Mouse (Mus musculus) heart, embryonic 14.5 days (tissue): ENCODE measurements around the gene Lsm12. TPM values are rescaled to one million over a fixed set of nuclear protein-coding genes. Genes with fewer than 3 reads are reported as not detected.
A peak's percentile ranks its signal among the peaks of the same experiment; 100 is the strongest.

Experiments used
- ATAC-seq: fragments of 200-750 bp; cut with Nextera tagmentation; 2 replicates; pipeline ENCODE4 v1.8.0; 2017; ENCODE audit warnings: low read depth, moderate TSS enrichment; ENCODE audit not compliant: insufficient number of reproducible peaks, insufficient read depth, low FRiP score
- H3K27ac ChIP-seq, 2 experiments: fragments of 200-500 bp in 1 of 2; fragments of 300-500 bp in 1 of 2; sonication (generic) in 1 of 2; replicated peaks in 1 of 2; 2 replicates each; pipeline ENCODE4 v1.5.1; 2012 to 2014; ENCODE audit warnings: low read depth in 2 of 2, low read length in 2 of 2, control low read depth in 1 of 2, mild to moderate bottlenecking in 1 of 2, mixed read lengths in 1 of 2; ENCODE audit not compliant: control insufficient read depth in 1 of 2, insufficient read depth in 1 of 2
- H3K27me3 ChIP-seq: fragments of 300-500 bp; sonication (generic); 2 replicates; pipeline ENCODE4 v1.6.1; 2014; ENCODE audit warnings: mild to moderate bottlenecking, low read length, control low read depth; ENCODE audit not compliant: control insufficient read depth, insufficient read depth
- H3K36me3 ChIP-seq: fragments of 300-500 bp; sonication (generic); 2 replicates; pipeline ENCODE4 v1.6.1; 2014; ENCODE audit warnings: mild to moderate bottlenecking, control low read depth, low read length, mixed read lengths; ENCODE audit not compliant: control insufficient read depth, insufficient read depth
- H3K4me1 ChIP-seq, 2 experiments: fragments of 200-500 bp in 1 of 2; fragments of 300-500 bp in 1 of 2; sonication (generic) in 1 of 2; 2 replicates each; pipeline ENCODE4 v1.6.1; 2012 to 2014; ENCODE audit warnings: low read length in 2 of 2, control low read depth in 1 of 2, mixed read lengths in 1 of 2; ENCODE audit not compliant: control insufficient read depth in 2 of 2, insufficient read depth in 2 of 2
- H3K4me2 ChIP-seq: fragments of 300-500 bp; sonication (generic); 2 replicates; pipeline ENCODE4 v1.6.1; 2014; ENCODE audit warnings: mild to moderate bottlenecking, low read length
- H3K4me3 ChIP-seq, 2 experiments: fragments of 200-500 bp in 1 of 2; fragments of 300-500 bp in 1 of 2; sonication (generic) in 1 of 2; 2 replicates each; pipeline ENCODE4 v1.5.1; 2012 to 2014; ENCODE audit warnings: low read length in 2 of 2, mild to moderate bottlenecking in 2 of 2, control low read depth in 1 of 2, low read depth in 1 of 2, moderate library complexity in 1 of 2; ENCODE audit not compliant: control insufficient read depth in 1 of 2, insufficient read depth in 1 of 2
- H3K9ac ChIP-seq: fragments of 300-500 bp; sonication (generic); 2 replicates; pipeline ENCODE4 v1.6.1; 2014; ENCODE audit warnings: mild to moderate bottlenecking, low read length
- H3K9me3 ChIP-seq: fragments of 300-500 bp; sonication (generic); 2 replicates; pipeline ENCODE4 v1.6.1; 2016; ENCODE audit warnings: low read length, control low read depth; ENCODE audit not compliant: control insufficient read depth
- WGBS: fragments of 180-500 bp; shearing (Covaris S2); extraction: QIAGEN DNeasy Blood & Tissue Kit; methylation state at CpG from one replicate; pipeline ENCODE4 v1.1.7; 2014; 5-methylcytosine and 5-hydroxymethylcytosine counted together
- polyA plus RNA-seq: library from polyadenylated mRNA; unstranded; fragments of >200 nt; fragmentation: Nextera tagmentation; extraction: Ambion mirVana; gene quantifications from 2 replicates; pipeline ENCODE4 v1.2.1, GENCODE M21; 2014

Lsm12 gene
- 60.3 and 62.1 TPM in 2 replicates for polyA plus RNA-seq

- Histone ChIP-seq H3K27ac (peak within 1 kb of the TSS; percentile 90 to 94), H3K4me1 (peaks cover 0 to 15% of the 10 kb centered on the region in 2 experiments; a peak in 2 of 4 replicates), H3K9me3 (no peaks in the 10 kb centered on the region), H3K9ac (peak within 1 kb of the TSS; percentile 95), H3K4me3 (peak within 1 kb of the TSS; percentile 80 to 96), H3K4me2 (peak within 1 kb of the TSS; percentile 85), H3K36me3 (peaks cover 32% of the 10 kb centered on the region), H3K27me3 (no peaks in the 10 kb centered on the region)
- peak; percentile 80 for ATAC-seq
- WGBS, result under 1% methylated on average over 69 of the region's 70 CpGs
Observed at GRCm38 (mm10) chr11:102184646-102185495, at the start of gene Lsm12. TSS of gene Lsm12 (minus strand) at chr11:102185296.

- ATAC-seq, result peak; percentile 86
- Histone ChIP-seq H3K9me3 (no peaks in the 10 kb centered on the region), H3K27ac (peak within 1 kb of the TSS; percentile 77 to 88), H3K36me3 (no peaks in the 10 kb centered on the region), H3K4me3 (peak within 1 kb of the TSS; percentile 81 to 98), H3K27me3 (no peaks in the 10 kb centered on the region), H3K4me2 (peak within 1 kb of the TSS; percentile 93), H3K9ac (peak within 1 kb of the TSS; percentile 96), H3K4me1 (peaks cover 29 to 45% of the 10 kb centered on the region in 2 experiments)
- under 1% methylated on average over 42 of the region's 49 CpGs for WGBS
Observed at GRCm38 (mm10) chr11:102230006-102230741, 45.1 kb upstream of the Lsm12 start, which contains the start of gene Hdac5. TSS of gene Hdac5 (minus strand) at chr11:102230166.

- Histone ChIP-seq H3K4me1 (peaks cover 35 to 52% of the 10 kb centered on the region in 2 experiments), H3K36me3 (no peaks in the 10 kb centered on the region), H3K27ac (peak overlapping the region; percentile 42 to 88), H3K4me3 (peak overlapping the region; percentile 81 to 98), H3K9ac (peak overlapping the region; percentile 96), H3K27me3 (no peaks in the 10 kb centered on the region), H3K4me2 (peak overlapping the region; percentile 93), H3K9me3 (no peaks in the 10 kb centered on the region)
- under 1% methylated on average over 47 of the region's 47 CpGs for WGBS
- peak; percentile 19 for ATAC-seq
Observed at GRCm38 (mm10) chr11:102229331-102229953, 44.3 kb upstream of the Lsm12 start.

- Histone ChIP-seq H3K4me3 (peak overlapping the region; percentile 81 to 98), H3K4me1 (peaks cover 38 to 59% of the 10 kb centered on the region in 2 experiments), H3K9ac (peak overlapping the region; percentile 96), H3K27me3 (no peaks in the 10 kb centered on the region), H3K4me2 (peak overlapping the region; percentile 93), H3K27ac (peak overlapping the region in 1 of 2 experiments; percentile 88; a peak in 2 of 4 replicates), H3K36me3 (0 out of 2 replicates have a peak, but pooled peaks cover 2% of the 10 kb centered on the region), H3K9me3 (no peaks in the 10 kb centered on the region)
- 11% methylated on average over 7 of the region's 7 CpGs for WGBS
- no peak for ATAC-seq
Observed at GRCm38 (mm10) chr11:102228646-102229268, 43.7 kb upstream of the Lsm12 start.

- peaks cover 40 to 65% of the 10 kb centered on the region in 2 experiments for H3K4me1 ChIP-seq
- no peaks in the 10 kb centered on the region for H3K9me3 ChIP-seq
- peak overlapping the region; percentile 81 to 98 for H3K4me3 ChIP-seq
- 0 out of 4 replicates have a peak overlapping the region, but pooled peaks of 1 of the 2 experiments have one; percentile 88 for H3K27ac ChIP-seq
- H3K4me2 ChIP-seq, result peak overlapping the region; percentile 93
- ATAC-seq, result no peak
- 12% methylated on average over 9 of the region's 9 CpGs for WGBS
- H3K9ac ChIP-seq, result peak overlapping the region; percentile 96
- 0 out of 2 replicates have a peak, but pooled peaks cover 2% of the 10 kb centered on the region for H3K36me3 ChIP-seq
- H3K27me3 ChIP-seq, result no peaks in the 10 kb centered on the region
Observed at GRCm38 (mm10) chr11:102228191-102228545, 43.1 kb upstream of the Lsm12 start.

GRCm38 (mm10) chr11:102227270-102228190 is 42.4 kb upstream of the Lsm12 start:
- Histone ChIP-seq H3K9ac (peak overlapping the region; percentile 96; the same call in 1 of the 2 replicates), H3K27ac (no peak overlapping the region), H3K9me3 (no peaks in the 10 kb centered on the region), H3K36me3 (peaks cover 7% of the 10 kb centered on the region), H3K4me2 (peak overlapping the region; percentile 93), H3K4me3 (peak overlapping the region; percentile 81 to 98), H3K4me1 (peaks cover 44 to 71% of the 10 kb centered on the region in 2 experiments), H3K27me3 (no peaks in the 10 kb centered on the region)
- no peak for ATAC-seq
- 19% methylated on average over 12 of the region's 12 CpGs for WGBS
